Mouse (Mus musculus) stomach, embryonic 15.5 days (tissue): ENCODE measurements around the gene Vps35l. TPM values are rescaled to one million over a fixed set of nuclear protein-coding genes. Genes with fewer than 3 reads are reported as not detected.

Source experiments
- polyA plus RNA-seq: library from polyadenylated mRNA; unstranded; fragments of >200 nt; fragmentation: Nextera tagmentation; extraction: Ambion mirVana; gene quantifications from 2 replicates; pipeline ENCODE4 v1.2.1, GENCODE M21; 2015

Vps35l gene
- polyA plus RNA-seq, 1 experiment from 2014 or later: 52.7 TPM

Other genes with a start within 250 kb of the Vps35l start
- gene Itpripl2, start 248.3 kb upstream of the Vps35l start, polyA plus RNA-seq: 6.2 and 6.4 TPM in 2 replicates
- gene Coq7, start 206.9 kb upstream of the Vps35l start, polyA plus RNA-seq: 105 and 113 TPM in 2 replicates
- gene Tmc7, start 155.5 kb upstream of the Vps35l start, polyA plus RNA-seq: 8.4 and 9.2 TPM in 2 replicates
- 2.1 and 2.7 TPM in 2 replicates for gene Tmc5, start 142.9 kb upstream of the Vps35l start, polyA plus RNA-seq
- gene Gde1, start 34.4 kb upstream of the Vps35l start, polyA plus RNA-seq: 105 and 114 TPM in 2 replicates
- 11.9 and 14.0 TPM in 2 replicates for gene Ccp110, start 27.7 kb upstream of the Vps35l start, polyA plus RNA-seq
- gene Iqck, start 115.5 kb downstream of the Vps35l start, polyA plus RNA-seq: 2.0 and 2.1 TPM in 2 replicates
- 88.7 and 91.4 TPM in 2 replicates for gene Knop1, start 116.0 kb downstream of the Vps35l start, polyA plus RNA-seq